30 mouse cellular contexts compared by ENCODE assay signal in genomic region chr11:43943167-43943566, GRCm38 (mm10). TPM values are rescaled to one million over a fixed set of nuclear protein-coding genes. Genes with fewer than 3 reads are reported as not detected.
"Had no signal": no experiment of that assay in that cellular context is flagged by ENCODE, and none has a peak within 500 bp of the region (broad histone marks: within the 10 kb centered on the region; RNA-seq: fewer than 3 reads in every experiment).

No protein-coding gene starts in this region.

- DNase-seq: cerebellum, adult 2 months; cerebellum, adult 8-10 months; cerebellum, adult 9-10 months; cerebellum, adult 9-11 months; cerebellum, postnatal 10 days; cerebellum, postnatal 14 days; cerebellum, postnatal 25 days; cerebellum, postnatal 36 days; embryo, embryonic 11 days; forebrain, postnatal 0 days; gastrocnemius, adult 2 months; gastrocnemius, postnatal 10 days; gastrocnemius, postnatal 14 days; gastrocnemius, postnatal 25 days; gastrocnemius, postnatal 36 days; heart, adult 18-20 months; heart, adult 2 months had no signal

- H3K4me2 ChIP-seq: embryonic facial prominence, embryonic 12.5 days; embryonic facial prominence, embryonic 13.5 days; embryonic facial prominence, embryonic 15.5 days; forebrain, embryonic 12.5 days; forebrain, embryonic 13.5 days; forebrain, embryonic 15.5 days had no signal

- H3K36me3 ChIP-seq: embryonic facial prominence, embryonic 10.5 days; embryonic facial prominence, embryonic 12.5 days; embryonic facial prominence, embryonic 13.5 days; embryonic facial prominence, embryonic 15.5 days; forebrain, embryonic 10.5 days; forebrain, embryonic 12.5 days; forebrain, embryonic 15.5 days had no signal

- H3K27ac ChIP-seq: embryonic facial prominence, embryonic 10.5 days; embryonic facial prominence, embryonic 12.5 days; embryonic facial prominence, embryonic 13.5 days; embryonic facial prominence, embryonic 15.5 days; forebrain, embryonic 10.5 days; forebrain, embryonic 12.5 days; forebrain, embryonic 13.5 days; forebrain, embryonic 15.5 days; gastrocnemius, adult 2 months; heart, adult 2 months had no signal

- H3K4me3 ChIP-seq: embryonic facial prominence, embryonic 10.5 days; embryonic facial prominence, embryonic 12.5 days; embryonic facial prominence, embryonic 13.5 days; embryonic facial prominence, embryonic 15.5 days; erythroblast, embryonic 14.5 days; forebrain, embryonic 10.5 days; forebrain, embryonic 12.5 days; forebrain, embryonic 13.5 days; forebrain, embryonic 15.5 days; gastrocnemius, adult 2 months; heart, adult 2 months had no signal

- H3K9ac ChIP-seq: embryonic facial prominence, embryonic 12.5 days; embryonic facial prominence, embryonic 13.5 days; embryonic facial prominence, embryonic 15.5 days; forebrain, embryonic 12.5 days; forebrain, embryonic 13.5 days; forebrain, embryonic 15.5 days; forebrain, postnatal 0 days had no signal

- H3K9me3 ChIP-seq: embryonic facial prominence, embryonic 10.5 days; embryonic facial prominence, embryonic 12.5 days; embryonic facial prominence, embryonic 13.5 days; embryonic facial prominence, embryonic 15.5 days; forebrain, embryonic 10.5 days; forebrain, embryonic 12.5 days; forebrain, embryonic 13.5 days; forebrain, embryonic 15.5 days had no signal

- H3K27me3 ChIP-seq: embryonic facial prominence, embryonic 12.5 days; embryonic facial prominence, embryonic 13.5 days; embryonic facial prominence, embryonic 15.5 days; forebrain, embryonic 12.5 days; forebrain, embryonic 13.5 days; forebrain, embryonic 15.5 days had no signal

- ATAC-seq: forebrain, embryonic 13.5 days; forebrain, embryonic 14.5 days; forebrain, embryonic 15.5 days; forebrain, embryonic 16.5 days; forebrain, postnatal 0 days had no signal

- H3K4me1 ChIP-seq: embryonic facial prominence, embryonic 10.5 days; embryonic facial prominence, embryonic 12.5 days; embryonic facial prominence, embryonic 13.5 days; embryonic facial prominence, embryonic 15.5 days; forebrain, embryonic 10.5 days; forebrain, embryonic 12.5 days; forebrain, embryonic 13.5 days; forebrain, embryonic 15.5 days had no signal

RNA-seq across cellular contexts. Expression of gene Adra1b, which starts 42.2 kb away (rescaled TPM):
- total RNA-seq: common myeloid progenitor, adult 5-6 weeks; granulocyte monocyte progenitor cell, adult 5-6 weeks had no signal
- polyA plus RNA-seq: erythroblast, embryonic 14.5 days had no signal
